Mouse (Mus musculus) 3134 (cell line): ENCODE measurements around the gene P4ha2.

ENCODE experiments used
- DNase-seq: peaks from one replicate; pipeline ENCODE4 v3.0.0-alpha.2; 2011; ENCODE audit warnings: low spot score; ENCODE audit not compliant: insufficient read length; ENCODE audit errors: extremely low read depth

P4ha2 gene

GRCm38 (mm10) chr11:54127397-54127796 lies 27.5 kb downstream of the P4ha2 start:
- no peak for DNase-seq

- no peak for DNase-seq
Observed at GRCm38 (mm10) chr11:54129955-54130354, 30.1 kb downstream of the P4ha2 start.

- DNase-seq: no peak
Observed at GRCm38 (mm10) chr11:54130721-54131120, 30.8 kb downstream of the P4ha2 start.

GRCm38 (mm10) chr11:54132290-54132689 lies 32.4 kb downstream of the P4ha2 start:
- no peak for DNase-seq

GRCm38 (mm10) chr11:54134905-54135304 lies 35.0 kb downstream of the P4ha2 start:
- DNase-seq: no peak

GRCm38 (mm10) chr11:54140159-54140558 lies 40.3 kb downstream of the P4ha2 start:
- peak; percentile 22 for DNase-seq

GRCm38 (mm10) chr11:54141200-54141971 lies 41.5 kb downstream of the P4ha2 start:
- DNase-seq: peak; percentile 45

- DNase-seq: peak; percentile 30
Observed at GRCm38 (mm10) chr11:54144886-54145285, 45.0 kb downstream of the P4ha2 start.

GRCm38 (mm10) chr11:54145990-54146389 lies 46.1 kb downstream of the P4ha2 start:
- no peak for DNase-seq

GRCm38 (mm10) chr11:54149791-54150465 lies 50.0 kb downstream of the P4ha2 start:
- no peak for DNase-seq

- no peak for DNase-seq
Observed at GRCm38 (mm10) chr11:54151141-54151540, 51.2 kb downstream of the P4ha2 start.

- no peak for DNase-seq
Observed at GRCm38 (mm10) chr11:54152957-54153356, 53.1 kb downstream of the P4ha2 start.

GRCm38 (mm10) chr11:54155864-54156263 lies 56.0 kb downstream of the P4ha2 start:
- peak; percentile 72 for DNase-seq

GRCm38 (mm10) chr11:54156504-54156903 lies 56.6 kb downstream of the P4ha2 start:
- no peak for DNase-seq

- DNase-seq: no peak
Observed at GRCm38 (mm10) chr11:54157586-54157985, 57.7 kb downstream of the P4ha2 start.

- no peak for DNase-seq
Observed at GRCm38 (mm10) chr11:54160435-54160834, 60.5 kb downstream of the P4ha2 start.

- DNase-seq: no peak
Observed at GRCm38 (mm10) chr11:54160920-54161319, 61.0 kb downstream of the P4ha2 start.

- no peak for DNase-seq
Observed at GRCm38 (mm10) chr11:54161514-54161913, 61.6 kb downstream of the P4ha2 start.

GRCm38 (mm10) chr11:54162968-54163367 lies 63.1 kb downstream of the P4ha2 start:
- DNase-seq: no peak

- no peak for DNase-seq
Observed at GRCm38 (mm10) chr11:54169432-54170295, 69.8 kb downstream of the P4ha2 start.

GRCm38 (mm10) chr11:54171175-54171574 lies 71.3 kb downstream of the P4ha2 start:
- DNase-seq: no peak
